Mouse (Mus musculus): Measurements from ENCODE around the gene Psmd5. TPM values are rescaled to one million over a fixed set of nuclear protein-coding genes. Genes with fewer than 3 reads are reported as not detected.

The Psmd5 gene
- total RNA-seq, 2 experiments from 2014 or later: 38.2 to 45.8 TPM

Other genes with a start within 250 kb of the Psmd5 start
- 100 to 1,000 TPM; 119 to 123 TPM for gene Gapvd1, start 119.7 kb downstream of the Psmd5 start, total RNA-seq (2021)
- gene Hspa5, start 103.0 kb downstream of the Psmd5 start, total RNA-seq (2021): 100 to 1,000 TPM; 260 to 290 TPM
- gene Rabepk, start 75.1 kb downstream of the Psmd5 start, total RNA-seq (2021): 10 to 100 TPM; 22.9 to 25.2 TPM
- 100 to 1,000 TPM; 103 to 104 TPM for gene Fbxw2, start 48.7 kb downstream of the Psmd5 start, total RNA-seq (2021)
- not detected for gene Gm34653, start 42.0 kb downstream of the Psmd5 start, total RNA-seq (2021)
- under 1 TPM; 0.20 to 0.52 TPM for gene Cutal, start 572 bp downstream of the Psmd5 start, total RNA-seq (2021)
- 1 to 10 TPM; 2.3 to 4.5 TPM for gene Phf19, start 39.1 kb upstream of the Psmd5 start, total RNA-seq (2021)
- gene Traf1, start 86.8 kb upstream of the Psmd5 start, total RNA-seq (2021): 1 to 10 TPM; 1.1 to 2.6 TPM
- gene Hc, start 186.5 kb upstream of the Psmd5 start, total RNA-seq (2021): under 1 TPM in 1 of 2 experiments, not detected in 1; 0.18 TPM
- under 1 TPM in 1 of 2 experiments, not detected in 1; 0.48 TPM for gene AI182371, start 226.6 kb upstream of the Psmd5 start, total RNA-seq (2021)
- gene Cntrl, start 234.5 kb upstream of the Psmd5 start, total RNA-seq (2021): 10 to 100 TPM; 16.1 to 17.6 TPM

Data from left cerebral cortex, postnatal 4 days (tissue).